Mouse (Mus musculus) olfactory bulb, adult 2 months (tissue): Measurements from ENCODE around the gene Car14.

Experiments
- CTCF ChIP-seq: fragments of 200-500 bp; IDR thresholded peaks from 2 replicates; pipeline ENCODE4 v1.5.1; 2012; ENCODE audit warnings: low read depth, mild to moderate bottlenecking, low read length, moderate library complexity; ENCODE audit not compliant: insufficient read depth
- POLR2A ChIP-seq: fragments of 200-500 bp; IDR thresholded peaks from 2 replicates; pipeline ENCODE4 v1.6.1; 2012; ENCODE audit warnings: mild to moderate bottlenecking, low read depth, low read length, moderate library complexity; ENCODE audit not compliant: insufficient read depth

- TF ChIP-seq POLR2A (no peak), CTCF (no peak)
Measured at GRCm38 (mm10) chr3:95899800-95900524, 4.5 kb downstream of the Car14 start.
